Mouse (Mus musculus): ENCODE results near the gene Rps29.
"Not testable (repeated sequence)": the region's sequence is repeated elsewhere in the genome, so short reads cannot be mapped to it uniquely, and the experiment has no call there.

GRCm38 (mm10) chr12:69166861-69167581, 8.0 kb upstream of the Rps29 start:
- not testable (repeated sequence) for TF ChIP-seq CTCF (conservative IDR thresholded peaks at IDR 0.05; ENCODE audit: insufficient read depth, insufficient read length, low read depth, low read length); POLR2A (IDR thresholded peaks at IDR 0.05; ENCODE audit: low read depth, low read length)

Measured in kidney, adult 2 months (tissue).